Mouse (Mus musculus): ENCODE results near the gene Mastl.

Mastl gene

GRCm38 (mm10) chr2:23155777-23156607, at the start of gene Mastl, which contains the start of gene Yme1l1:
Gene Mastl (minus strand): TSS chr2:23156024.
Gene Yme1l1 (plus strand): TSS chr2:23156369.
- in situ Hi-C loops (cut with MboI; ENCODE audit: low pct_unique_long_range_greater_than_20kb in 1 of 2, low sequenced_read_pairs in 2 of 2, unreplicated experiment in 1 of 2): no loop called here

GRCm38 (mm10) chr2:23202900-23203670, 47.3 kb upstream of the Mastl start:
- in situ Hi-C loops (cut with MboI; ENCODE audit: low pct_unique_long_range_greater_than_20kb in 1 of 2, low sequenced_read_pairs in 2 of 2, unreplicated experiment in 1 of 2): no loop called here

- in situ Hi-C loops (cut with MboI; ENCODE audit: low pct_unique_long_range_greater_than_20kb in 1 of 2, low sequenced_read_pairs in 2 of 2, unreplicated experiment in 1 of 2): no loop called here
Observed at GRCm38 (mm10) chr2:23201034-23201433, 45.2 kb upstream of the Mastl start.

GRCm38 (mm10) chr2:23194366-23194765, 38.5 kb upstream of the Mastl start:
- in situ Hi-C loops (cut with MboI; ENCODE audit: low pct_unique_long_range_greater_than_20kb in 1 of 2, low sequenced_read_pairs in 2 of 2, unreplicated experiment in 1 of 2): no loop called here

- in situ Hi-C loops (cut with MboI; ENCODE audit: low pct_unique_long_range_greater_than_20kb in 1 of 2, low sequenced_read_pairs in 2 of 2, unreplicated experiment in 1 of 2): no loop called here
Observed at GRCm38 (mm10) chr2:23172305-23172704, 16.5 kb upstream of the Mastl start.

GRCm38 (mm10) chr2:23156608-23157081, 821 bp upstream of the Mastl start:
- in situ Hi-C loops (cut with MboI; ENCODE audit: low pct_unique_long_range_greater_than_20kb in 1 of 2, low sequenced_read_pairs in 2 of 2, unreplicated experiment in 1 of 2): no loop called here

GRCm38 (mm10) chr2:23155199-23155621, 614 bp downstream of the Mastl start:
- in situ Hi-C loops (cut with MboI; ENCODE audit: low pct_unique_long_range_greater_than_20kb in 1 of 2, low sequenced_read_pairs in 2 of 2, unreplicated experiment in 1 of 2): no loop called here

GRCm38 (mm10) chr2:23119573-23119972, 36.3 kb downstream of the Mastl start:
- in situ Hi-C loops (cut with MboI; ENCODE audit: low pct_unique_long_range_greater_than_20kb in 1 of 2, low sequenced_read_pairs in 2 of 2, unreplicated experiment in 1 of 2): no loop called here

GRCm38 (mm10) chr2:23102266-23102665, 53.6 kb downstream of the Mastl start:
- in situ Hi-C loops (cut with MboI; ENCODE audit: low pct_unique_long_range_greater_than_20kb in 1 of 2, low sequenced_read_pairs in 2 of 2, unreplicated experiment in 1 of 2): no loop called here

- in situ Hi-C loops (cut with MboI; ENCODE audit: low pct_unique_long_range_greater_than_20kb in 1 of 2, low sequenced_read_pairs in 2 of 2, unreplicated experiment in 1 of 2): no loop called here
Observed at GRCm38 (mm10) chr2:23097028-23097427, 58.8 kb downstream of the Mastl start.

GRCm38 (mm10) chr2:23092216-23092615, 63.6 kb downstream of the Mastl start:
- in situ Hi-C loops (cut with MboI; ENCODE audit: low pct_unique_long_range_greater_than_20kb in 1 of 2, low sequenced_read_pairs in 2 of 2, unreplicated experiment in 1 of 2): no loop called here

- in situ Hi-C loops (cut with MboI; ENCODE audit: low pct_unique_long_range_greater_than_20kb in 1 of 2, low sequenced_read_pairs in 2 of 2, unreplicated experiment in 1 of 2): no loop called here
Observed at GRCm38 (mm10) chr2:23084540-23084939, 71.3 kb downstream of the Mastl start.

GRCm38 (mm10) chr2:23078588-23078987, 77.2 kb downstream of the Mastl start:
- in situ Hi-C loops (cut with MboI; ENCODE audit: low pct_unique_long_range_greater_than_20kb in 1 of 2, low sequenced_read_pairs in 2 of 2, unreplicated experiment in 1 of 2): loop anchor here in 1 of 2 experiments (10.0 kb wide), 1 partner anchor 164 kb away; no protein-coding TSS in a partner anchor

- in situ Hi-C loops (cut with MboI; ENCODE audit: low pct_unique_long_range_greater_than_20kb in 1 of 2, low sequenced_read_pairs in 2 of 2, unreplicated experiment in 1 of 2): loop anchor here in 1 of 2 experiments (10.0 kb wide), 1 partner anchor 163 kb away; no protein-coding TSS in a partner anchor
Observed at GRCm38 (mm10) chr2:23077693-23078092, 78.1 kb downstream of the Mastl start.

GRCm38 (mm10) chr2:23076783-23077182, 79.0 kb downstream of the Mastl start:
- in situ Hi-C loops (cut with MboI; ENCODE audit: low pct_unique_long_range_greater_than_20kb in 1 of 2, low sequenced_read_pairs in 2 of 2, unreplicated experiment in 1 of 2): loop anchor here in 1 of 2 experiments (10.0 kb wide), 1 partner anchor 162 kb away; no protein-coding TSS in a partner anchor

GRCm38 (mm10) chr2:23075846-23076245, 80.0 kb downstream of the Mastl start:
- in situ Hi-C loops (cut with MboI; ENCODE audit: low pct_unique_long_range_greater_than_20kb in 1 of 2, low sequenced_read_pairs in 2 of 2, unreplicated experiment in 1 of 2): loop anchor here in 1 of 2 experiments (10.0 kb wide), 1 partner anchor 161 kb away; no protein-coding TSS in a partner anchor

- in situ Hi-C loops (cut with MboI; ENCODE audit: low pct_unique_long_range_greater_than_20kb in 1 of 2, low sequenced_read_pairs in 2 of 2, unreplicated experiment in 1 of 2): loop anchor here in 1 of 2 experiments (10.0 kb wide), 1 partner anchor 157 kb away; no protein-coding TSS in a partner anchor
Observed at GRCm38 (mm10) chr2:23071406-23071805, 84.4 kb downstream of the Mastl start.

- in situ Hi-C loops (cut with MboI; ENCODE audit: low pct_unique_long_range_greater_than_20kb in 1 of 2, low sequenced_read_pairs in 2 of 2, unreplicated experiment in 1 of 2): loop anchor here in 1 of 2 experiments (10.0 kb wide), 1 partner anchor 156 kb away; no protein-coding TSS in a partner anchor
Observed at GRCm38 (mm10) chr2:23070491-23070890, 85.3 kb downstream of the Mastl start.

Measured in mouse embryonic stem cell (cell line).